Mouse (Mus musculus) erythroblast, embryonic 14.5 days (primary cell): ENCODE measurements at regions not wholly inside any gene's neighbourhood (a gene's known extent, or its start where the extent isn't known, plus 50 kb on each side); places are given as distances from the start of the nearest gene placed in this dataset.

Experiments used
- GATA1 ChIP-seq: IDR thresholded peaks from 2 replicates; pipeline ENCODE4 v1.6.1; 2012; ENCODE audit warnings: low read length, inconsistent platforms, mixed read lengths
- TAL1 ChIP-seq: IDR thresholded peaks from 3 replicates; pipeline ENCODE4 v1.6.1; 2012; ENCODE audit warnings: low read length, inconsistent platforms, mixed read lengths

DNA sequence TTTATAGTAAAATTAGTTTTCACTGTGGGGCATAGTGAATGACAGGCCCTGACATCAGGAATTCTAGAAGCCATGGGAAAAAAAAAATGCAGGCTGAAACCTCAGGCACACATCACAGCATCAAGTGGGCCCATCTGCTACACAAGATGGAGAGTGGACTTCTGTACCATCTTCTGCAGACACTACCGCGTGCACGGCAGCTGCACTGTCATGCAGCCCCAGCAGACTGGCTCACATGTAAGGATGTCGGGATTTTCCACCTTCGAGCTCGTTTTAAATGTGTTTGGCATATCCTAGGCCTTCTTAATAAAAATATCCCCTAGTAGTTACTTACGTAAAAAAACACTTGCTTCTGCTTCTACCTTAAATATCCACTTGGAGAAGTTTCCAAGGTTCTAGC, 186.5 kb upstream of the Mkln1 start:
- TF ChIP-seq GATA1 = no peak
- no peak for TF ChIP-seq TAL1
